Mouse (Mus musculus): ENCODE measurements around the gene Runx1. TPM values are rescaled to one million over a fixed set of nuclear protein-coding genes. Genes with fewer than 3 reads are reported as not detected.

The Runx1 gene
- total RNA-seq, 1 experiment from 2014 or later = 69.4 TPM

GRCm38 (mm10) chr16:92690759-92691158, 135.2 kb downstream of the Runx1 start:
- no peak for ATAC-seq (ENCODE audit: extremely low read depth, insufficient number of reproducible peaks, low FRiP score, poor library complexity, severe bottlenecking)

- ATAC-seq (ENCODE audit: extremely low read depth, insufficient number of reproducible peaks, low FRiP score, poor library complexity, severe bottlenecking) = no peak
Observed at GRCm38 (mm10) chr16:92688941-92689340, 137.0 kb downstream of the Runx1 start.

DNA sequence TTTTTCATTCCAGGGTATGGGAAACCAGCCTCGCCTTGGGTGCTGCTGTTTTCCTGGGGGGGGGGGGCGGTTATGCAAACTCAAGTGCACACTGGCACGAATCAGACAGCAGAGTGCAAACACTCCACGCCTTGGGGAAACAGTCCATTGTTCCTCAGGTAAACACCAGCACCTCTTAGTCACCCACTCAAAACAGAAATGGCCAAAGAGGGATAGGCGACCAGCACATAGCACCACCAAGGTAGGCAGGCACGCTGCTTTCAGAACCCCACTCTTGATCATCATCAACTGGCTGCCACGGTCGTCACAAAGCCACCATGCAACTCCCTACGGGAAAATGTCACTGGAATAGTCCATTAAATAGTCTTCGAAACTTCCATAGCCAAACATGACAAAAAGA, 139.0 kb downstream of the Runx1 start:
- ATAC-seq (ENCODE audit: extremely low read depth, insufficient number of reproducible peaks, low FRiP score, poor library complexity, severe bottlenecking) = no peak

GRCm38 (mm10) chr16:92685766-92686315, 140.1 kb downstream of the Runx1 start:
- no peak for ATAC-seq (ENCODE audit: extremely low read depth, insufficient number of reproducible peaks, low FRiP score, poor library complexity, severe bottlenecking)

DNA sequence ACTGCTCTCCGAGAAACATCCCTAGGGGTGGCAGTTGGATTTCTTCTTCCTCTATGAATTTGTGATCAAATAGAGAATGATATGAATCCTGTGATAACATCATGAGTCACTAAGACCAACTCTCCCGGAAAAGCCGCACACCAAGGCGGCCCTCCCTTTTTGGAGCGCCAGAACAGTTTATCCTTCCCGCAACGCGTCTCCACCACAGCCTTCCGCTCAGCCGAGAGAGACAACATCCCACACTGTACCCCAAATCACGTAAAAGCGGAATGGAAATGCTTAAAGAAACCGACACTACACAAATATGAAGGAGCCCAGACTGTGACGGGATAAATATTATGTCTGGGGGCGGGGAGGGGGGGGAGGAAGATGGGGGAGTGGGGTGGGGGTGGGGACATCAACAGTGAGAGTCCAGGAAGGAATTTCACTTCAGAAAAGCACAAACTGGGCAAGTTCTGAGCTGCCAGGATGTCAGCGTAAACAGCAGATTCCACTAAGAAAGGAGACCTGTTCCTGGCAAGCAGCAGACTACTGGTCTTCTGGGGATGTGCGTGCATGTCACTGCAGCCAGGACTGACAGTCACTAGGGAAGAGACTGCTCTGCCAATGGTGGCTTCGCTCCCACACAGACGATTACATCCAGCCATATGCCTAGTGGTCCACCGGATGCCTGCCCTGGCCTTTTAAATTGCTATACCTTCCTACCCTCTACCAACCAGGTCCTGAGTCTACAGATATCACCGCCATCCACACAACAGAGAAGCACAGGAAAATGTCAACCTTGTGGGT, 141.3 kb downstream of the Runx1 start:
- ATAC-seq (ENCODE audit: extremely low read depth, insufficient number of reproducible peaks, low FRiP score, poor library complexity, severe bottlenecking) = no peak

GRCm38 (mm10) chr16:92676630-92677029, 149.3 kb downstream of the Runx1 start:
- no peak for ATAC-seq (ENCODE audit: extremely low read depth, insufficient number of reproducible peaks, low FRiP score, poor library complexity, severe bottlenecking)

DNA sequence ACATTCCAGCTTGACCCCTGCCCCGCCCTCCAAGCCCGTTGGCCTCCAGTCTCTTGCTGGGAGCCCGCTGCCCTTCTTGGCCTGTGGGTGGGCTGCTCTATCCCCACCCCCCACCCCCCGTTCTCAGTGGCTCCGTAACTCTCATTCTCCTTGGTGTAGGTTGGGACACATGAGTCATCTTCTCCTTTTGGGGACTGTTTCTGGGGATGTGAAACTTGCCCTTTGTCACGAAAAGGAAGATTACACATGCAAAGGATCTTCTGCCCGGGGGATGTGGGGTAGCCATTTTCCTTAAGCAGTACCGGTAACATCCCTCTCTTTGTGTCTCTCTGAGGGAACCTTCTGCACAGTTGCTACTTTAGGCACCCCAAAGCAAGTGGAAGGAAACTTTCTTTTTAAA, 150.3 kb downstream of the Runx1 start:
- ATAC-seq (ENCODE audit: extremely low read depth, insufficient number of reproducible peaks, low FRiP score, poor library complexity, severe bottlenecking) = no peak

DNA sequence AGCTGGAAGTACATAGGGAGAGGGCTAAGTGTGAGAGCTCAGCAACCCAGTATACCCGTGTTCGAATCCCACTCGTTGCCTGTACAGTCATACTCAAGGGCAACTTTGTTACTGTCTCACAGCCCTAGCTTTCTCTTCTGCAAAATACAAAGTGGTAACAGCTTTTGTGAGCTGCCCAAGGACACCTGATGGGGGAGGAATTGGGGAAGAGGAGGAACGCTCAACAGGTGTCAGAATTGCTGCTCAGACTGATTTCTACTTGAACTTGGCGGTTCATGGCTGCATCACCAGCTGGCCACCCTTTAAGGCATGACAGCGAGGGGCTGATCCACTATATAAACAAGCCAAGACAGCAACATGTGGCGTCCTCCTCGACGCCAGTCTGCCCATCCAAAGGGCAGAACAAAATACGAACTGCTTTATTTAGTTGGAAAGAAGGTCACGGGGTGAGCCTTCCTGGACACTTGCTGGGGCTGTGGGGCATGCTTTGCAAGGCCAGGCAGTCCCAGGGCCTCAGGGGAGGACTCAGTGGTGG, 151.0 kb downstream of the Runx1 start:
- ATAC-seq (ENCODE audit: extremely low read depth, insufficient number of reproducible peaks, low FRiP score, poor library complexity, severe bottlenecking) = no peak

DNA sequence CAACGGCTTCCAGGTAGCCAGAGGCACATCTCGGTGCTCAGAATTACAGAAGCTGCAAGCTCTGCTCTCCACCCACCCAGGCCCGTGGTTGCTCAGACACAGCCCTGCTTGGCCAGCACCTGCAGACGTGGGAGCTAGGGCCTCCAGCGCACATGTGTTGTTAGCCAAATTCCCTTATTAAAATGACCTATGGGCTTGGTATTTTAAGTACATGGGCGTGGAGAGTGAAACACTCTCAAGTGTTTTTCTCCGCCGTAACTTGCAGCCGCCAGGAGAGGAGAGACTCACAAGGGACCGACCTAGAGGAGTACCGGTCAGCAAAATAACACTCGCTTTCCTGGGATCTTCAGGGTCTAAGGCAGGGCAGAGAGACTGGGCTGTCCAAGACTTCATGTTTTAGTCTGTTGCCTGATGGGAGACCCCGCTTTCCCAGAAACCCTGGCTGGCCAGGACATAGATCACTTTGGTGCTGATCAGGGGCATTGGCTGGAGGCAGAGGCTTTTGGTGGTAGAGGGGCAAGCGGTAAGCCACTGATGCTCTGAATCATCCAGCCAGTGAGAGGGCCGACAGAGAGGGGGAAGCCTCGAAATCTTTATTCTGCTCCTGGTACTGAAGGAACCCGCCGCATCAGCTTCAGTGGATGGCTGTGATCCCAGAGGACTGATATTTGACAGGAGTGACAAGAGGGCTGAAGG, 151.7 kb downstream of the Runx1 start:
- no peak for ATAC-seq (ENCODE audit: extremely low read depth, insufficient number of reproducible peaks, low FRiP score, poor library complexity, severe bottlenecking)

DNA sequence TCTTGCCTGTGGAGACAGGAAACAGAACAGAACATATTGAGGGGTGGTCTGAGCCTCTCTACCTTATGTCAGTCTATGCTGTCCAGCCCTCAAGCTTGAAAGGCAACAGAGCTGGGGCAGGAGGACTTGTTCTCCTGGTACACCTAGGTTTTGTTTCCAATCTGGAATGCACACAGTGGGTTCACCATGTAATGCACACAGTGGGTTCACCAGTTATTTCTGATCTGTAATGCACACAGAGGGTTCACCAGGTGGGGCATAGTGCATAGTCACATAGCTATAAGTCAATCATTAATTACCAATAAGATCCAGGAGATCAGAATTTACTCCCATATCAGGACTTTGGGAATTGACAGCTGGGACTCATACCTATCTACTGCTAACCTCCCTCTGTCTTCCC, 157.1 kb downstream of the Runx1 start:
- no peak for ATAC-seq (ENCODE audit: extremely low read depth, insufficient number of reproducible peaks, low FRiP score, poor library complexity, severe bottlenecking)

- no peak for ATAC-seq (ENCODE audit: extremely low read depth, insufficient number of reproducible peaks, low FRiP score, poor library complexity, severe bottlenecking)
Observed at GRCm38 (mm10) chr16:92661757-92662156, 164.2 kb downstream of the Runx1 start.

GRCm38 (mm10) chr16:92656750-92657149, 169.2 kb downstream of the Runx1 start:
- ATAC-seq (ENCODE audit: extremely low read depth, insufficient number of reproducible peaks, low FRiP score, poor library complexity, severe bottlenecking) = no peak

- no peak for ATAC-seq (ENCODE audit: extremely low read depth, insufficient number of reproducible peaks, low FRiP score, poor library complexity, severe bottlenecking)
Observed at GRCm38 (mm10) chr16:92654294-92654950, 171.5 kb downstream of the Runx1 start.

DNA sequence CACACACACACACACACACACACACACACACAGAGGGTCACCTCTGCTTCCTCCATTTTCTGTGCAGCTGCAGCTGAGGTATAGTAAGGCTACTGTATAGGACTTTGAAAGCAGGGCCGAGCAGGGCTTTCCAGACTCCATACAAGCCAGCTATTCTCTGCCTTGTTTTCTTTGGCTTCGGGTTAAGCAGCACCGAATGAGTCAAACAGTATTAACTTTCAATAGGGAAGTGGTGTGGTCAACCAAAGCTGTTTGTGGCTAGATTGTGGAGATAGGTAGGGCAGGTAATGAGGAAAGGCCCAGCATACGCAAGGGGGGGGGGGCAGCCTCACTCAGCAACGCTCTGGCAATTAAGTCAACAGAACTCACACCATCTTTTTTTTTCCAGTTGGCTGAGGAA, 172.1 kb downstream of the Runx1 start:
- peak; percentile 28; the same call in 1 of the 2 replicates for ATAC-seq (ENCODE audit: extremely low read depth, insufficient number of reproducible peaks, low FRiP score, poor library complexity, severe bottlenecking)

DNA sequence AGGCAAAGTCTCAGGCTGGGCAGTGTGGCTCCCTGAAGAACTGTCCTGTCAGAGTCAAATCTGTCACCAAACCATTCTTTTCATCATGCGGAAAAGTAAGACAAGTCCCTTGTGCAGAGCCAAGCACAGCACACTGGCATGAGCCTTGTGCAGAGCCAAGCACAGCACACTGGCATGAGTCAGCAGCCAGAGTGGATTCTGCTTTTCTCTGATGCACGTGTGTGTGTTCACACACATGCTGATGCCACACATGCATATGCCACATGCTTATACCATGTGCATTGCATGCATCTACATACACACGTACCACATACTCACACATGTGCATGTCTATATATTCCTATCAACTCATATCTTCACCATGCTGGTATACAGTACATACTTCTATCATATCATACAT, 174.7 kb downstream of the Runx1 start:
- ATAC-seq (ENCODE audit: extremely low read depth, insufficient number of reproducible peaks, low FRiP score, poor library complexity, severe bottlenecking) = no peak

GRCm38 (mm10) chr16:92646153-92646552, 179.8 kb downstream of the Runx1 start:
- no peak for ATAC-seq (ENCODE audit: extremely low read depth, insufficient number of reproducible peaks, low FRiP score, poor library complexity, severe bottlenecking)

GRCm38 (mm10) chr16:92645423-92646115, 180.4 kb downstream of the Runx1 start:
- ATAC-seq (ENCODE audit: extremely low read depth, insufficient number of reproducible peaks, low FRiP score, poor library complexity, severe bottlenecking) = no peak

- ATAC-seq (ENCODE audit: extremely low read depth, insufficient number of reproducible peaks, low FRiP score, poor library complexity, severe bottlenecking) = peak; percentile 39; the same call in 1 of the 2 replicates
Observed at GRCm38 (mm10) chr16:92644718-92645422, 181.1 kb downstream of the Runx1 start.
